8 mouse cellular contexts compared by ENCODE assay signal in the genomic region with DNA sequence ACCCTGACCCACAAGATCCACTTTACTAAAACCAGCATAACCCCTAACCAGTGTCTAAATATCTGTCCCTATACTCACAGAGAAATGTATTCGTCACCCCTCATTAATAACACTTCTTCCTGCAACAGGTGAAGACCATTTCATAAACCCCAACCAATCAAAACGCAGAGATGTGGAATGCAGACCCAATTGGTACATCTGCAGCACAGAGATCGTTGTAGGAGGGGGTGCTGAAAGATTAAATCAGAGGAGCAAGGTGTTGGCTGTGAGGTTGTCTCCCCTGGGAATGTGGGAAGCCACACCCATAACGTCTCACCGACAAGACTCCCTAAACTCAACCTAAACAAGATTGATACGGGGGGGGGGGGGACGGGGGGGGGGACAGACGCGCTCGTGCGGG. TPM values are rescaled to one million over a fixed set of nuclear protein-coding genes. Genes with fewer than 3 reads are reported as not detected.
DNase-seq lines count a peak whose midpoint lies in the region; ATAC-seq and TF ChIP-seq lines count a peak whose summit lies in the region.

No protein-coding gene starts in this region.

- no peak overlapping the region for H3K27ac ChIP-seq in forebrain, embryonic 13.5 days
- H3K27ac ChIP-seq in olfactory bulb, adult 2 months (ENCODE audit: insufficient read depth, low read depth, low read length), result no peak overlapping the region

- peak overlapping the region; percentile 33 for H3K4me3 ChIP-seq in forebrain, embryonic 13.5 days
- H3K4me3 ChIP-seq in olfactory bulb, adult 2 months (ENCODE audit: insufficient read depth, low read depth, low read length), result peak overlapping the region; percentile 26; the same call in 1 of the 2 replicates

- peak; percentile 59 for ATAC-seq in forebrain, embryonic 13.5 days
- ATAC-seq in activated CD4-positive, CD25-positive, alpha-beta regulatory T cell, adult 4 months, result no peak

- H3K9me3 ChIP-seq in forebrain, embryonic 13.5 days (replicated peaks), result no peaks in the 10 kb centered on the region

- intact Hi-C loops in left cerebral cortex, postnatal 36 days (cut with DNase I), result loop anchor here (2.0 to 5.0 kb wide), 3 partner anchors 20 to 213 kb away; partner anchors contain the start of genes Asb5 and Spcs3

- no peak for TF ChIP-seq POLR2A in olfactory bulb, adult 2 months (IDR thresholded peaks at IDR 0.05; ENCODE audit: insufficient read depth, low read depth, low read length)

- H3K9ac ChIP-seq in forebrain, embryonic 13.5 days, result peak overlapping the region; percentile 48; the same call in 1 of the 2 replicates

- no peak for TF ChIP-seq CTCF in olfactory bulb, adult 2 months (IDR thresholded peaks at IDR 0.05; ENCODE audit: insufficient read depth, low read depth, low read length)

- H3K4me1 ChIP-seq in forebrain, embryonic 13.5 days, result peaks cover 6% of the 10 kb centered on the region; the same call in 1 of the 2 replicates
- no peaks in the 10 kb centered on the region for H3K4me1 ChIP-seq in olfactory bulb, adult 2 months (ENCODE audit: control insufficient read depth, insufficient read depth, low read length)

- peak overlapping the region; percentile 59 for H3K4me2 ChIP-seq in forebrain, embryonic 13.5 days

- WGBS in forebrain, embryonic 13.5 days, result 7% methylated on average over 8 of the region's 11 CpGs
- 1% methylated on average over 9 of the region's 11 CpGs for whole genome bisulfite sequencing in olfactory bulb, adult 2 months

- no peaks in the 10 kb centered on the region for H3K36me3 ChIP-seq in forebrain, embryonic 13.5 days (ENCODE audit: poor library complexity, severe bottlenecking)

- peak; percentile 34 for DNase-seq in left cerebral cortex, adult 11 months (ENCODE audit: low spot score)
- no peak for DNase-seq in left cerebral cortex, postnatal 36 days (ENCODE audit: low spot score in 2 of 2)
- peak; percentile 20 for DNase-seq in liver
- no peak for DNase-seq in testis, postnatal 10 days (ENCODE audit: low spot score)
- no peak for DNase-seq in thymus, postnatal 14 days

- H3K27me3 ChIP-seq in forebrain, embryonic 13.5 days, result no peaks in the 10 kb centered on the region

RNA-seq across cellular contexts. Expression of gene Asb5, which starts 20.6 kb away (rescaled TPM):
- 1 to 10 TPM; 1.4 to 1.5 TPM for total RNA-seq in left cerebral cortex, postnatal 36 days (2021)
- polyA plus RNA-seq in forebrain, embryonic 13.5 days (2015; fragmentation: Nextera tagmentation; extraction: Ambion mirVana), result 6.0 and 6.9 TPM in 2 replicates
- polyA plus RNA-seq in olfactory bulb, adult 2 months (2012; ENCODE audit: insufficient read depth, insufficient read length, low replicate concordance, missing spikeins), result not detected in 2 replicates
- not detected for polyA plus RNA-seq in activated CD4-positive, CD25-positive, alpha-beta regulatory T cell, adult 4 months (2017; shearing (Covaris generic))

RNA-seq across cellular contexts. Expression of gene Spcs3, which starts 21.0 kb away (rescaled TPM):
- total RNA-seq in left cerebral cortex, postnatal 36 days (2021), result 10 to 100 TPM; 62.5 to 65.4 TPM
- 63.4 and 71.1 TPM in 2 replicates for polyA plus RNA-seq in forebrain, embryonic 13.5 days (2015; fragmentation: Nextera tagmentation; extraction: Ambion mirVana)
- not detected in 2 replicates for polyA plus RNA-seq in olfactory bulb, adult 2 months (2012; ENCODE audit: insufficient read depth, insufficient read length, low replicate concordance, missing spikeins)
- polyA plus RNA-seq in activated CD4-positive, CD25-positive, alpha-beta regulatory T cell, adult 4 months (2017; shearing (Covaris generic)), result 100 to 1,000 TPM; 129 to 147 TPM

Comparison
In these comparisons a context has a peak if more than half of its experiments do, and no peak if none do; other contexts are left out.
1. DNase-seq: peak in left cerebral cortex, adult 11 months (single experiment) and liver (single experiment); none in left cerebral cortex, postnatal 36 days (0 of 2), testis, postnatal 10 days (single experiment) and thymus, postnatal 14 days (single experiment).